Mouse (Mus musculus) spleen, postnatal 36 days (tissue): ENCODE results near the gene Plekhg5.
"Not testable (repeated sequence)": the region's sequence is repeated elsewhere in the genome, so short reads cannot be mapped to it uniquely, and the experiment has no call there.

Experiments used
- DNase-seq, 2 experiments: peaks; one replicate each; pipeline ENCODE4 v3.0.0; 2022; ENCODE audit warnings: low spot score in 2 of 2, mixed read lengths in 1 of 2

Gene Plekhg5

DNA sequence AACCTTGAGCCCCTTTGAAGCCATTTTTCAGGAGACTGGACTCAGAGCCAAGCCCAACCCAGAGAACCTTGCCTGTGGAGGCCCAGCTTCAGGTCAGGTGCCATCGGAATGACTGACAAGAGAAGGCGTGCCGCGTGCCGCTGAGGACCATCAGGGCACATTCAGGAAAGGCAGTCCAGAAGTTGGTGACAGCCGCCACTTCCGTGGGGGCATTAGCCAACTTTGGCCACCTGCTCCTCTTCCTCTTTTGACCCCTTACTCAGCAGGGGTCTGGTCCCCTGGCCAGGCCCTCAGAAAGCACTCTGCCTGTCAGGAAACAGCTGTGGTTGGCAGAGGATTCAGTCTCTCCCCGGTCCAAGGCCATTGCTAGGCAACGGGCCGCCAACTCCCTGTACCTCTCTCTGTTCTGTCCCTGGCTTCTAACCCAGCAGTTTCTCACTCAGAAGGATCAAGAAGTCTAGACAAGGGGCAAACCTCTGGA, at the start of gene Plekhg5:
Gene Plekhg5 (plus strand): TSS at position 378 of the 481 bp plus-strand sequence.
- DNase-seq, result no peak

DNA sequence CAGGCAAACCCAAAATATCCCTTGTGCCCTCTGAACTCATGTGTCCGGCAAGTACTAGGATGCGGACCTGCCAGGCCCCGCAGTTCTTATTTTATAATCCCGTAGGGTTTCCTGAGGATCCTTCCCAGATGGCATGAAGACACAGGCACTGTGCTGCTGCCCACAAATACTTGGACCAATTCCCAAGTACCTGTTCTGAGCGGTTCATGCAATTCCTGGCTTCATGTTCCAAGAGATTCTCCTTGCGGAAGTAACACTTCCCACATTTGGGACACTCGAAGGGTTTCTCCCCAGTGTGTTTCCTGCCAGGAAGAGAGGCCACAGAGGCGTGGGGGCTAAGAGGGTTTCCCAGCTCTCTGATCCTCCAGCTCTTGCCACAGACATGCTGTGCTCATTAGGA, 49.8 kb upstream of the Plekhg5 start:
- no peak for DNase-seq

DNA sequence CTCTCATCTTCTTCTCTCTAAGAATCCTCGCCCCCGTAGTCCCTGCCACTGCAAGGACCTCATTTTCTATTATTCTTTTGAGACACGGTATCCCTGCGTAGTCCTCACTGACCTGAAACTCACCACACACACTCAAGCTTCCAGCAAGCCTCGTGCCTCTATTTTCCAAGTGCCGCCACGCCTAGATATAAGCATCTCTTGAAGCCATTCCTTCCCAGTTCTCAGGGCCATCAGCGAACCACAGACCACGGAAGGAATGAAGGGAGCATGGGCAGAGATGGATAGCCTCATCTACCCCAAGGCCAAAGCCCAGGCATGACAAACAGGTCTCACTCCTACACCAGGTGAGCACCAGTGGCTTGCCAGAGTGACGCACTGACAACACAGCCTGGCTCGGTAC, 47.8 kb upstream of the Plekhg5 start:
- no peak for DNase-seq

DNA sequence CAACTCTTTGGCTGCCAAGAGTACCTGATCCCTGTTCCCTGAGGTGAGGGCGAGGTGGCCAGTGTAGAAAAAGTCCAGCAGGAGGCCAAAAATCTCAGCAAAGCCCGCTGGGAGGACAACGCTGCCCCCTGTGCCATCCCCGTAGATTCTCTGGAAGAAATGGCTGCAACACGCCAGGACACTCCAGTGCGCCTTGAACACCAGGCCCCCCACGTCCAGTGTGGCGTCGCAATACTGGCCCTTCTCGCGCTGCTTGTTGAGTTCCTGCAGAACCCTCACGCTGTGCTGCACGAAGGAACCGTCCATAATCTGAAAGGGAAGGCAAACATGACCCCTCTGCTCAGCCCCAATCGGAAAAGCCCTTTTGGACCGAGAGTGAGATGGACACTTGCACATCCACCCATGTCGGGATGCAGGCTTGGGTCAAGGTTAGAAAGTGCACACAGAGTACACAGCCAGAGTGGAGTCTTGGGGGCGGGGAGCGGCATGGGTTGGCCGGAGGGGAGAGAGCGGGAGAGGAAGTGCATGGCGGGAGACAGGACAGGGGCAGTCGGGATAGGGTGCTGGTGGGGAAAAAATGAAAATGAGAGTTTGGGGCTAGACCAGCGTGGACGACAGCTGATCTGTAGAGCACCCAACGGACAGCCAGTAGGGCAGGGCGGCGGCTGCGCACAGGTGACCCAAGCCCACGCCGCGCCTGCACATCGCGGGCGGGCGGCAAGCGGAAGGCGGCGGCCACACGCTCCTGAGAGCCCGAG, 45.4 kb upstream of the Plekhg5 start:
- no peak for DNase-seq

DNA sequence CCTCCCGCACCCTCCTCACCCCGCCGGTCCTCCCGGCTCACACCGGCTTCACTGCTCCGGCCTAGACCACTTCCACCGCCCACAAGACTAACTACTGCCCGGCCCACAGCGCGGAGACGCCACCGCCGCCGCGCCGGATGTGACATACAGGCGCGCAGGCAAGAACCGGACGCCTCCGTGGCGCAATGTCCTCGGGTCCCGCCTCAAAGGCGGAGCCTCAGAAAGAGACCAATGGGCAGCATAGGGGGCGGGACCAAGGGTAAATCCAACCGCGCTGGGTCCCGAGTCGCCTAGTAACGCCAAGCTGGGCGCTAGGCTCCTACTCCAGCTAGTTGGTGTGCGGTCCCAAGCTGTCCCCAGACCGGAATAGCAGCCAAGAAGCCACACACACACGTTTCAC, 44.8 kb upstream of the Plekhg5 start, which contains the start of gene Zbtb48:
Gene Zbtb48 (minus strand): TSS at position 148 of the 400 bp plus-strand sequence.
- peak; percentile 95 to 97 for DNase-seq

DNA sequence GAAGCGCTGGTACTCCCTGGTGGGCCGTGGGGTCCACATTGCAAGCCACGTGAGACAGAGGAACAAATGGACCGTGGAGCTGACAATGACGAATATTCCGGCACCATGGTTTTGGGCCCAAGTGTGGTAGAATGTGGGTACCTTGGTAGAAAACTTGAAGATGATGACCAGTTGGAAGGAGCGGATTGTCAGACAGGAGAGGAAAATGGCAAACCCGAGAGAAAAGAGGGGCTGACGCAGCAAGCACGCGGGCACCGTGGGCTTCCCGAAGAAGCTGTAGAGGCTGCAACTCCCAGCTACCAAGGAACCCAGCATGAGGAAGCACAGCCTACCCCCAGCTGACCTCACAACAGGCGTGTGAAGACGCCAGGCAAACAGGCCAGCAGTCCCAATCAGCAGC, 43.8 kb upstream of the Plekhg5 start:
- DNase-seq, result no peak

DNA sequence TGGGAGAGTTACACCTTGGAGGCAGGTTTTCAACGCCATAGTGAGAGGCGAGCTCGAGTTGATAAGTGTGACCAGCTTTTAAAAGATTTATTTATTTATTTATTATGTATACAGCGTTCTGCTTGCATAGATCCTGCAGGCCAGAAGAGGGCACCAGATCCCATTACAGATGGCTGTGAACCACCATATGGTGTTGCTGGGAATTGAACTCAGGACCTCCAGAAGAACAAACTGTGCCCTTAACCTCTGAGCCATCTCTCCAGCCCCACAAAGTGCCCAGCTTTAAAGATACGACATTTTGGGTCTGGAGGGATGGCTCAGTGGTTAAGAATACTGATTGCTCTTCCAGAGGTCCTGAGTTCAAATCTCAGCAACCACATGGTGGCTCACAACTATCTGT, 43.2 kb upstream of the Plekhg5 start:
- DNase-seq, result no peak

DNA sequence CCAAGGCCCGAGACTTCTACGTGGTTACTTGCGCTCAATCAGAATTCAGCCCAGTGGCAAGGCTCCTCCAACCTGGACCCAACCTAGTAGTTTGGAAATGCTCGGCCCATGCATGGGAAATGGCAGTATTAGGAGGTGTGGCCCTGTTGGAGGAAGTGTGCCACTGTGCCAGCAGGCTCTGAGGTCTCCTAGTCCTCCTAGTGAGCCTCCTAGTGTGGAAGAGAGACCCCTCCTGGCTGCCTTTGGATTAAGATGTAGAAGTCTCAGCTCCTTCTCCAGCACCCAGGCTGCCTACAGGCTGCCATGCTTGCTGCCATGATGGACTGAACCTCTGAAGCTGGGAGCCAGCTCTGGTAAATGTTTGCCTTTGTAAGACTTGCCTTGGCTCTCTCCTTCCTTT, 42.3 kb upstream of the Plekhg5 start:
- DNase-seq, result no peak

DNA sequence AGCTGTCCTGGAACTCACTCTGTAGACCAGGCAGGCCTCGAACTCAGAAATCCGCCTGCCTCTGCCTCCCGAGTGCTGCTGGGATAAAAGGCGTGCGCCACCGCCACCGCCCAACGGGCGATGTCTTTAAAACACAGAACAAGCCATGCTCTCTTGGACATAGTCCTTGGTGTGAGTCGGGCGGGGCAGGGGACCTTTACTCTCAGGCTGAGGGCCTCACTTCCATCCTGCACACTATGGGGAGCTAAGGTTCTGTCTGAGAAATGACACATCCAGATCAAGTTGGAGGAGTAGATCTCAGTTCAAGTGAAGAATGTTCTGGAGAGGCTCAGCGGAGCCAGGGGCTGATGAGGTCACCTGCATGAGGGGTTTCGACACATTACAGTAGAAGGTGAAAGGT, 39.4 kb upstream of the Plekhg5 start:
- no peak for DNase-seq

DNA sequence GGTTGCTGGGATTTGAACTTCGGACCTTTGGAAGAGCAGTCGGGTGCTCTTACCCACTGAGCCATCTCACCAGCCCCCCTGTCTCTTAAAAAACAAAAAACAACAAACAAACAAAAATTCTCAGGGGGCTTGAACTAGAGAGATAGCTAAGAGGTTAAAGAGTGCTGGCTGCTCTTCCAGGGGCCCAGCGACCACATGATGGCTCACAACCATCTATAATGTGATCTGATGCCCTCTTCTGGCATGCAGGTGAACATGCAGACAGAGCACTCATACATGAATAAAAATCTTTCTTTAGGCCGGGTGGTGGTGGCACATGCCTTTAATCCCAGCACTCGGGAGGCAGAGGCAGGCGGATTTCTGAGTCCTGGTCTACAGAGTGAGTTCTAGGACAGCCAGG, 35.8 kb upstream of the Plekhg5 start:
- not testable (repeated sequence) for DNase-seq

DNA sequence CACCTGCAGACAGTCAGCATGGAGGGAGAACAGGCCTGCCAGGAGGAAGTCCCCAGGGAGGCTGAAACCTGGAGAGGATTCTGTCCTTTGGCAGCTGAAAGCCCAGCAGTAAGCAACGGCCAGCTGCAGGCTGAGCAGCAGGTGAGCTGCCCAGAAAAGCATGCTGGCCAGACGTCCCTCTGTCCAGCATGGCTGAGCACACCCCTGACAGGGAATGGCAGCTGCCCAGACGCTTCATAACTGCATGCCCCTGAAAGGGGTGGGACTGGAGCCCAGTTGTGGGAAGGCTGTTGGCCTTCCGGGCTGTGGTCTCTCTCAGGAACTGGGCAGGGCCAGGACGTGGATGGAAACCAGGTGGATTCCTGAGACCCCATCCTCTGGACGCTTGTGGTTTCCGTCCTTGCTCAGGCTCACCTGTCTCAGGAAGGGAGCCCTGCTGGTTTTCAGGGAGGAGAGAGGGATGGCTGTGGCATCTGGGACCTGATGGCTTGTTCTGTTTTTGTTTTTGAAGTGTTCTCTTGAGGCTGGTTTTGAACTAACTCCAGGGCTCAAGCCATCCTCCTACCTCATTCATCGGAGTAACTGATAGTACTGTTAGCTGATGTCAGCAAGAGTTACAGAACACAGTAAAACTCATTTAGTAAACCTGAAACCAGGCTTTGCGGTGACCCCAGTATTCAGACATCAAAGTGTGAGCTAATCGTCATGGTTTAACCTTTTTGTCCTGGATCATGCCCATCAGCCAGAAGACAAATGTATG, 33.9 kb upstream of the Plekhg5 start, which contains the start of gene Tas1r1:
Gene Tas1r1 (minus strand): TSS at position 344 of the 760 bp plus-strand sequence.
- no peak for DNase-seq

DNA sequence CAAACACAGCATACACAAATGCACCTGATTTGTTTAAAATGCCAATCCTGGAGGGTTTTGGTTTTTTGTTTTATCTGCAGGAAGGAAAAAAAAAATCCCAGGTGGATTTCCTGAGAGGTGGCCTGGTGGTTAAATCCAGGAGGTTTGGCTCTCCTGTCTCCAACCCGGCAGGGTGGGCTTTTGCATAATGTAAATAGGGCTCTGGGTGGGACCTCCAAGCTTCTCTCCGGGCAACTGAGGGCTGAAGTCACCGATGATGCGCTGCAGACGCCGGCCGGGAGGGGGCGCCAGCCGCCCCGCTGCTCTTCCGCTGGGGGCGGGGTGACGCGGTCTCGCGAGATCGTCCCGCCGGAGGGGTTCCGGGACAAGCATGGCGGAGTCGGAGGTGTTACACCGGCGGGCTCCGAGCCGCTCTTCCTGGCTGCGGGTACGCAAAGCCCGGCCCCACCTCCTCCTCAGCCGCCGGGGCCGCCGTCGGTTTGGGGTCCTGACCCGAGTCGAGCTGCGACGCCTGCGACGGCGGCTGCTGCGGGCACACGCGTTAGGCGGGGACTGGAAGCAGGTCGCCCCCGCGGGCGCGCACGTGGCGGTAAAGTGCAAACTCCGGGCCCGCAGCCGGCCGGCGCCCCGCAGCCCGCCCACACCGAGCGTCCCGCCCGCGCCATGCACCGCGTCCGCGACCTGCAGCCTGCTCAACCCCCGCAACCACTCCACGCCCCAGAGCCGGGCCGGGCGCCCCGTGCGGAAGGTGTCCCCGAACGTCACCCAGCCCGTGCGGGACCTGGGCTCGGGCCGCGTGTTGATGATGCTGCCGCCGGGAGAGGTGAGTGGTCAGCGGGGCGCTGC, 33.1 kb upstream of the Plekhg5 start, which contains the start of gene Nol9:
Gene Nol9 (plus strand): TSS at position 337 of the 846 bp plus-strand sequence.
- DNase-seq, result peak; percentile 90 to 93

DNA sequence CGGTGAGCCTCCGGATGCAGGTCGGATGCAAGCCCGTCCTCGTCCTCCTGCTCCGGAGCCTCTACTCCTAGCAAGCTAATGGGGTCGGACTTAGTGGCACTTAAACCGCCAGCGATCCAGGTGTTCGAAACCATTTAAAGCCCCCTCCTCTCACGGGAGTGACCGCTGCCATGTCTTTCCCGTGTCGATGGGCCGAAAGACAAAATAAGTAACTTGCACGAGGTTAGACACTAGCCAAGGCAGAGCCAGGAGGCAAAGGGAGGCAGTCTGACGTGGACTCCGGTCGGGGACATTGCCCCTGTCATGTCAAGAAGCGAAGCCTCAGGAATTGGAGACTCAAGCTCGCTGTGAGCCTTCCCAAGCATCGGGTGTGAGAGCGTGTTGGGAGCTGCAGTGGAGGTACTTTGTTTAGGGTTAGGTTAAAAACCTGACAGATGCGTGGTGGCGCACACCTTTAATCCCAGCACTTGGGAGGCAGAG, 32.4 kb upstream of the Plekhg5 start:
- no peak for DNase-seq

DNA sequence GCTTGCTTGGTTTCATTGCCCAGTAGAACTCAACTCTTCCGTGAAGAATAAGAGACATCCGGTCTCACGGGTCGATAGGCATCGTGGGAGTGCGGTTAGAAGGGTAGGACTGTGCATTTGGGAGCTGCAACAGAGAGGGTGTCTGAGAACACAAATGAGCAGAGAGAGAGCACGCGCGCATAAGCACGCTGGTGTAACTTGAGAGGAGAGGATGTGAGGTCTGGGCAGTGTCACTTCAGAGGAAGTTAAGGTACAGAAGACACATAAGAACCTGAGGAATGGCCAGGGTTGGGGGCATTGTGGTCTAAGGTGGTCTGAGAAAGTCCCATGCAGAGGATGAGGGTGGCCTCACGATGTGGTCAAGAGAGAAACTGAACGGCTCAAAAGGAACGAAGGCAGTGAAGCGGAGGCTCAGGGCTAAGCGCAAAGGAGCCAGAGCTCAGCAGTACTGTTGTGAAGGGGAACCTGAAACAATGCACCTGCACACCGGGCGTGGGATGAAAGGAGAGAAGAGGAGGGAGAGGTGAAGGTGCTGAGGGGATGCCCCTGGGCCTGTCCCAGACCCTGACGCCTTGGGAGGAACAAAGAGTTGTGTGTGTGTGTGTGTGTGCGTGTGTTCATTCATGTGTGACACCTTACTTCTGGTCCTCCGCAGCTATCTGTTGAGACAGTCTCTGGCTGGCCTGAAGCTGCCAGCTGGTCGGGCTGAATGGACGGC, 30.2 kb upstream of the Plekhg5 start:
- peak; percentile 64 for DNase-seq

DNA sequence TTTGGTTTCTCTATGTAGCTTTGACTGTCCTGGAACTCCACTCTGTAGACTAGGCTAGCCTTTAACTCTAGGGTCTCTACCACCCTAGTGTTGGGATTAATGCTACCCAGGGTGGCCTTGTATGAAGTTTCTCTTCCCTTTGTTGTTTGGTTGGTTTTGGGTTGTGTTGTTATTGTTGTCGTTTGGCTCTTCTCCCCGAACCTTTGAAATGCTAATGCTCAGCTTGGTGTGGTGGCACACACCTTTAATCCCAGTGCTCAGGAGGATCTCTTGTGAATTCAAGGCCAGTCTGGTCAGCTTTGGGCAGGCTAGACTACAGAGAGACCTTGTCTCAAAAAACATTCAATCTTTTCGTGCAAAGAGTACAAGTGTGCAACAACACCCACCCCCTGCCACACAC, 29.1 kb upstream of the Plekhg5 start:
- no peak for DNase-seq

DNA sequence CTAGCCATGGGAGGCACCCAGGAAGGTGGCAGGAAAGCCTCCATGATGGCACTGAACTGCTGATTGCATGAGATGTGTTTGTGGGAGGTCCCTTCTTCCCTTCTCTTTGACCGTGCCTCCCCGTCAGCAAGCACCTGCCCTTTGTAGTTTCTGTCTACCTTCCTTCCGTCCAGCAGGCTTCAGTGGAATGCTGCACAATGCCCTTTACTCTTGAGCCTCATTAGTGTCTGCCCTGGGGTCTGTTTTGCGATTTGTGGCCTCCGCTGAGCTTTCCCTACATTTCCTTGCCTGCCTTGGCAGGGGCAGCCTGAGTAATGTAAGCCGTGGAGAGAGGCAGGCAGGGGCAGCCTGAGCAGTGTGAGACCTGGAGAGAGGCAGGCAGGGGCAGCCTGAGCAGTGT, 27.7 kb upstream of the Plekhg5 start:
- no peak for DNase-seq

DNA sequence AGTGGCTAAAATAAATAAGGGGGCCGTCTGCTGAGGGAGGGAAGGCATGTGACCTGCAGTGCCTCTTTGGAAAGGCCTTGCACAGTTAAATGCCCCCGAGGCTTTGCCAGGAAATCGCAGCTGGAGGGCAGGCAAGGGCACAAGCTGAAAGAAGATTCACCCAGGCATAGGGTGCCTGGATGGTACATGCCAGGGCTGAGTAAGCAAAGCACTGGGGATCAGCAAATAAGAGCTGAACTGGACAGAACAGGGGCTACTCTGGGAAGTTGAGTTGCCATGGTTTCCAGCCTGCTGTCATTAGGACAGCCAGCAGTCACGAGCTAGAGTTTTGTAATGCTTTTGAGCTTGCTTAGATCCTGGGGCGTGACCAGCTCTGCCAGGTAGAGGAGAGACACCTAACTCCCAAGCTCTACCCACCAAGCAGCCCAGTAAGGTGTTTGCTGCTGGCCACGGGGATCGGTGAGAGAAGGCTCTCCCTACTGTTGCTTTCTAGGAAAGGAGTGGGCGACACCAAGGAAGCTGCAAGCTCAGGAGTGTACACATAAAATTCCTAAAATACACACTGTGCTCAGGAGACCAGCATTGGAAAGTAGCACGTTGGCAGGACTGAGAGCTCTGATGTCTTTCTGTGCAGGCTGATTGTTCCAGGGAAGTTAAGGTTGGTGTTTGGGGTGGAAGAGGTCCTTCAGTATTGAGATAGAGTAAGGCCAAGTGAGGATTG, 9.7 kb upstream of the Plekhg5 start:
- DNase-seq, result no peak

DNA sequence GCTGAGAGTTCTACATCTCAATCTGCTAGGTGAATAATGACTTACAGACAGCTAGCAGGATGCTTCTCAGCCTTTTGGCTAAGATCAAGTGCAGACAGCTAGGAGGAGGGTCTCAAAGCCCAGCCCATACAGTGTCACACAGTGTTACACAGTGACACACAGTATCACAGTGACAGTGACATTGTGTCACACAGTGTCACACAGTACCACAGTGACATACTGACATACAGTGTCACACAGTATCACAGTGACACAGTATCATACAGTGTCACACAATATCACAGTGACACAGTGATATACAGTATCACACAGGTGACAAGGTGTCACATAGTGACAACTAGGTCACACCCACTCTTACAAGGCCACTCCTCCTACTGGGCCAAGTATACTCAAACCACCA, 5.0 kb upstream of the Plekhg5 start:
- no peak for DNase-seq

DNA sequence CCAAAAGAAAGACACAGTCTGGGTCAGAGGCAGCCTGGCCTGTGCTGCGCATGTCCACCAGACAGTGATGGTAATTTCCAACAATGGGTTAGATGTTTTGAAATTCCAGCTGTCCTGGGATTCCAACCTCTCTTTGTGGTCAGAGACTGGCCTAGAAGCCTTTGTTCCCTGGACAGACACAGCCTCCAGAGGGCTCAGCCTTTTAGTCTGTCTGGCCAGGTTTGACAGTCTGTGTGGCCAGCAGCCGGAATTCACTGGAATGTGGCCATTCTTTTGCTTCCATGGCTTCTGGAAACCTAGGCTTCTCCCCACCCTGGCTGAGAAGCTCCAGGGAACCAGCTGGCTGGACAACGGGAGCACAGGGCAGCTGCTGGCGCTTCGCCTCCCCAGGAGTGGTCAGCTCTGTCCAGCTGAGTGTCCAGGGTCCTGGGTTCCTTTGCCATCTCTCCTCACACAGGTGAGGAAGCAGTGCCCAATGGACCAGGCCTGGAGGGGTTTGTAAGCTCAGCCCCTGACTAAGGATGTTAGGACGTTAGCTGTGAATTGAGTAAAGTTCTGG, 4.1 kb upstream of the Plekhg5 start:
- no peak for DNase-seq

DNA sequence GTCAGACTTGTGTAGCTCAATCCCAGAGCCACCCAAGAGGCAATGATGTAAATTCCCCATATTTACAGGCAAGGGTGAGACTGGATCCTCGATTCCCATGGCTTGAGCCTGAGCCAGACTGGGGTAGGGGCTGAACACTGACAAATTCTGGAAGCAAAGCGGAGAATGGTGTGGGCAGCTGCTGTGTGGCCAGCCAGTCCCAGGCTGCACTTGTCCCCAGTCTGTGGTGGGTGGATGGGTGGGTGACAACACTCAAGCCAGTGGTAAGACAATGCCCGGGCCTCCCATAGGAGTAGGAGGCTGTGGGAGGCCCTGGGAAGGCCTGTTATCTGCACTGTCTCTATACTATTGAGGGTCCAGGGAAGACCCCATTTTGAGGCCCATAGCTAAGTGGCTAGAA, 3.1 kb upstream of the Plekhg5 start:
- no peak for DNase-seq
